25 mouse cellular contexts compared by ENCODE assay signal in genomic region chr12:50258901-50259300, GRCm38 (mm10).
A peak's percentile ranks its signal among the peaks of the same experiment; 100 is the strongest.
DNase-seq lines count a peak whose midpoint lies in the region; ATAC-seq and TF ChIP-seq lines count a peak whose summit lies in the region.
"Had no signal": no experiment of that assay in that cellular context is flagged by ENCODE, and none has a peak within 500 bp of the region (broad histone marks: within the 10 kb centered on the region; RNA-seq: fewer than 3 reads in every experiment).

No protein-coding gene starts in this region.

- H3K27me3 ChIP-seq in forebrain, postnatal 0 days (ENCODE audit: insufficient read depth, low read length): no peaks in the 10 kb centered on the region
- H3K27me3 ChIP-seq in forebrain, embryonic 14.5 days (replicated peaks; ENCODE audit: control insufficient read depth, insufficient read depth, low read length): no peaks in the 10 kb centered on the region
- H3K27me3 ChIP-seq: embryonic facial prominence, embryonic 13.5 days; forebrain, embryonic 12.5 days; hindbrain, embryonic 12.5 days; limb, embryonic 15.5 days; lung, embryonic 15.5 days; midbrain, embryonic 15.5 days had no signal

- H3K4me3 ChIP-seq in forebrain, postnatal 0 days (ENCODE audit: low read depth, low read length): no peak overlapping the region
- no peak overlapping the region for H3K4me3 ChIP-seq in forebrain, embryonic 14.5 days (ENCODE audit: low read depth, low read length)
- H3K4me3 ChIP-seq: embryonic facial prominence, embryonic 13.5 days; erythroblast, embryonic 14.5 days; forebrain, embryonic 12.5 days; hindbrain, embryonic 12.5 days; left cerebral cortex, adult 2 months; limb, embryonic 15.5 days; lung, embryonic 15.5 days; midbrain, embryonic 15.5 days had no signal

- peak; percentile 55; the same call in 1 of the 2 replicates for ATAC-seq in forebrain, postnatal 0 days
- ATAC-seq in forebrain, embryonic 14.5 days: no peak
- ATAC-seq: intestine, postnatal 0 days; midbrain, embryonic 15.5 days had no signal

- no peak overlapping the region for H3K4me2 ChIP-seq in forebrain, postnatal 0 days (ENCODE audit: low read depth)
- H3K4me2 ChIP-seq in forebrain, embryonic 14.5 days (ENCODE audit: low read length): no peak overlapping the region
- H3K4me2 ChIP-seq: embryonic facial prominence, embryonic 13.5 days; forebrain, embryonic 12.5 days; hindbrain, embryonic 12.5 days; limb, embryonic 15.5 days; lung, embryonic 15.5 days; midbrain, embryonic 15.5 days had no signal

- no peak for TF ChIP-seq CTCF in forebrain, postnatal 0 days (IDR thresholded peaks at IDR 0.05; ENCODE audit: low read depth)

- no peak for DNase-seq in forebrain, postnatal 0 days
- no peak for DNase-seq in forebrain, embryonic 14.5 days (ENCODE audit: low spot score)
- DNase-seq in frontal cortex, postnatal 14 days (ENCODE audit: low spot score in 2 of 2): peak; percentile 15 to 23
- DNase-seq in left cerebral cortex, postnatal 36 days (ENCODE audit: low spot score in 2 of 2): peak; percentile 33 to 63
- DNase-seq in telencephalon, adult 2 months (ENCODE audit: low read depth, low spot score): peak; percentile 70
- no peak for DNase-seq in adrenal gland, adult (ENCODE audit: inconsistent age in 2 of 2, low spot score in 1 of 2)
- no peak for DNase-seq in gastrocnemius, postnatal 36 days
- DNase-seq: adrenal gland, postnatal 14 days; cerebellum, adult 8-10 months; cerebellum, postnatal 36 days; embryo, embryonic 11 days; gastrocnemius, postnatal 25 days; kidney, postnatal 36 days; lung, postnatal 4 days; thymus, postnatal 25 days had no signal

- H3K27ac ChIP-seq in forebrain, postnatal 0 days (ENCODE audit: low read depth, low read length): no peak overlapping the region
- H3K27ac ChIP-seq in forebrain, embryonic 14.5 days (ENCODE audit: low read depth, low read length): no peak overlapping the region
- H3K27ac ChIP-seq: embryonic facial prominence, embryonic 13.5 days; forebrain, embryonic 12.5 days; hindbrain, embryonic 12.5 days; limb, embryonic 15.5 days; liver, embryonic 14.5 days; lung, embryonic 15.5 days; midbrain, embryonic 15.5 days had no signal

- H3K4me1 ChIP-seq in forebrain, postnatal 0 days (ENCODE audit: insufficient read depth): no peaks in the 10 kb centered on the region
- H3K4me1 ChIP-seq in forebrain, embryonic 14.5 days (ENCODE audit: control insufficient read depth, insufficient read depth, low read length): no peaks in the 10 kb centered on the region
- H3K4me1 ChIP-seq: embryonic facial prominence, embryonic 13.5 days; forebrain, embryonic 12.5 days; hindbrain, embryonic 12.5 days; limb, embryonic 15.5 days; lung, embryonic 15.5 days; midbrain, embryonic 15.5 days had no signal

- 73% methylated on average over 4 of the region's 4 CpGs for whole genome bisulfite sequencing in forebrain, postnatal 0 days
- WGBS in forebrain, embryonic 14.5 days: 81% methylated on average over 4 of the region's 4 CpGs

- H3K36me3 ChIP-seq in forebrain, postnatal 0 days (ENCODE audit: insufficient read depth): no peaks in the 10 kb centered on the region
- no peaks in the 10 kb centered on the region for H3K36me3 ChIP-seq in forebrain, embryonic 14.5 days (ENCODE audit: control insufficient read depth, insufficient read depth, low read length)
- H3K36me3 ChIP-seq: embryonic facial prominence, embryonic 13.5 days; forebrain, embryonic 12.5 days; hindbrain, embryonic 12.5 days; limb, embryonic 15.5 days; lung, embryonic 15.5 days; midbrain, embryonic 15.5 days had no signal

- no peak overlapping the region for H3K9ac ChIP-seq in forebrain, postnatal 0 days
- H3K9ac ChIP-seq in forebrain, embryonic 14.5 days (ENCODE audit: low read length): no peak overlapping the region
- H3K9ac ChIP-seq: embryonic facial prominence, embryonic 13.5 days; forebrain, embryonic 12.5 days; hindbrain, embryonic 12.5 days; limb, embryonic 15.5 days; liver, embryonic 14.5 days; lung, embryonic 15.5 days; midbrain, embryonic 15.5 days had no signal

- H3K9me3 ChIP-seq in forebrain, postnatal 0 days (ENCODE audit: low read length): no peaks in the 10 kb centered on the region
- no peaks in the 10 kb centered on the region for H3K9me3 ChIP-seq in forebrain, embryonic 14.5 days (replicated peaks; ENCODE audit: control insufficient read depth, low read length)
- H3K9me3 ChIP-seq: embryonic facial prominence, embryonic 13.5 days; forebrain, embryonic 12.5 days; hindbrain, embryonic 12.5 days; limb, embryonic 15.5 days; lung, embryonic 15.5 days; midbrain, embryonic 15.5 days had no signal

- intact Hi-C loops in left cerebral cortex, postnatal 36 days (cut with DNase I): no loop called here
- intact Hi-C loops in gastrocnemius, postnatal 36 days (cut with DNase I): no loop called here

Comparison
In these comparisons a context has a peak if more than half of its experiments do, and no peak if none do; other contexts are left out.
1. DNase-seq: peak in frontal cortex, postnatal 14 days (2 of 2), left cerebral cortex, postnatal 36 days (2 of 2) and telencephalon, adult 2 months (single experiment); none in forebrain, postnatal 0 days (single experiment), forebrain, embryonic 14.5 days (single experiment), adrenal gland, adult (0 of 2) and gastrocnemius, postnatal 36 days (0 of 2).